Mouse (Mus musculus) midbrain, embryonic 16.5 days (tissue): ENCODE measurements at regions not wholly inside any gene's neighbourhood (a gene's known extent, or its start where the extent isn't known, plus 50 kb on each side); places are given as distances from the start of the nearest gene placed in this dataset.

ENCODE experiments used
- ATAC-seq: fragments of 200-750 bp; cut with Nextera tagmentation; 2 replicates; pipeline ENCODE4 v1.8.0; 2017; ENCODE audit warnings: moderate TSS enrichment
- H3K27ac ChIP-seq: fragments of 300-500 bp; sonication (generic); 2 replicates; pipeline ENCODE4 v1.5.1; 2014; ENCODE audit warnings: mild to moderate bottlenecking, low read length, mixed read lengths
- H3K27me3 ChIP-seq: fragments of 300-500 bp; sonication (generic); 2 replicates; pipeline ENCODE4 v1.6.1; 2014; ENCODE audit warnings: low read depth, low read length, mixed read lengths; ENCODE audit not compliant: control insufficient read depth, insufficient read depth
- H3K36me3 ChIP-seq: fragments of 300-500 bp; sonication (generic); 2 replicates; pipeline ENCODE4 v1.6.1; 2014; ENCODE audit warnings: mild to moderate bottlenecking, low read length, moderate library complexity, mixed read lengths; ENCODE audit not compliant: control insufficient read depth, insufficient read depth
- H3K4me1 ChIP-seq: fragments of 300-500 bp; sonication (generic); 2 replicates; pipeline ENCODE4 v1.6.1; 2014; ENCODE audit warnings: mild to moderate bottlenecking, low read length, mixed read lengths; ENCODE audit not compliant: control insufficient read depth, insufficient read depth
- H3K4me2 ChIP-seq: fragments of 300-500 bp; sonication (generic); 2 replicates; pipeline ENCODE4 v1.6.1; 2014; ENCODE audit warnings: mild to moderate bottlenecking, low read length, mixed read lengths
- H3K4me3 ChIP-seq: fragments of 300-500 bp; sonication (generic); 2 replicates; pipeline ENCODE4 v1.5.1; 2014; ENCODE audit warnings: low read depth, mild to moderate bottlenecking, low read length, moderate library complexity, mixed read lengths
- H3K9ac ChIP-seq: fragments of 300-500 bp; sonication (generic); 2 replicates; pipeline ENCODE4 v1.6.1; 2014; ENCODE audit warnings: low read depth, low read length, mixed read lengths
- H3K9me3 ChIP-seq: fragments of 300-500 bp; sonication (generic); replicated peaks from 2 replicates; pipeline ENCODE4 v1.6.1; 2014; ENCODE audit warnings: mild to moderate bottlenecking, low read length, mixed read lengths; ENCODE audit not compliant: control insufficient read depth, poor library complexity, severe bottlenecking
- WGBS: fragments of 180-500 bp; shearing (Covaris S2); extraction: QIAGEN DNeasy Blood & Tissue Kit; methylation state at CpG from one replicate; pipeline ENCODE4 v1.1.7; 2014; 5-methylcytosine and 5-hydroxymethylcytosine counted together

- no peaks in the 10 kb centered on the region for H3K36me3 ChIP-seq
- WGBS, result 84% methylated on average over 6 of the region's 6 CpGs
Observed at GRCm38 (mm10) chr9:115612908-115613307, 296.3 kb upstream of the Gadl1 start.

DNA sequence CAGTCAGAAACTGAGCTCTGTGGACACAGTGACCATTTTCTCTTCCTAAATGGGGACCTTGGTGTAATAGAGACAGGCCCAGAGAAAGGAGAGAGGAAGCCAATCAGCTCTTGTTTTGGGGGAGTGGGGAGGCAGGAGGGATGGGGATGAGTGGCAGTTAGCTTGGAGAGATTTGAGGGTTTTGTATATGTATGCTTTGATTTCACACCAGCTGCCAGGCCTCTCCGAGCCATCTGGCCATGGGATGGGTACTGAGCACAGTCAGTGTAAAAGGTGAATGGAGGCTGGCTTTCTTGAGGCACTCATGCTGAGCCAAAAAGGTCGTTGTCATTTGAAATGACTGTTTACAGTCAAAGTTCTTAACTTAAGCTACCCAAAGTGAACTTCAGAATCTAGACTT lies 295.2 kb upstream of the Gadl1 start:
- H3K9me3 ChIP-seq, result no peaks in the 10 kb centered on the region
- H3K36me3 ChIP-seq, result no peaks in the 10 kb centered on the region
- no peak overlapping the region for H3K27ac ChIP-seq
- H3K9ac ChIP-seq, result no peak overlapping the region
- H3K27me3 ChIP-seq, result no peaks in the 10 kb centered on the region
- H3K4me1 ChIP-seq, result no peaks in the 10 kb centered on the region
- ATAC-seq, result no peak
- H3K4me2 ChIP-seq, result no peak overlapping the region
- H3K4me3 ChIP-seq, result no peak overlapping the region
- WGBS, result 63% methylated on average over 2 of the region's 2 CpGs

More at GRCm38 (mm10) chr9:115612908-115613307, 296.3 kb upstream of the Gadl1 start:
- Histone ChIP-seq H3K9ac (no peak overlapping the region), H3K27ac (no peak overlapping the region), H3K4me1 (no peaks in the 10 kb centered on the region), H3K4me3 (no peak overlapping the region), H3K4me2 (no peak overlapping the region), H3K9me3 (no peaks in the 10 kb centered on the region), H3K27me3 (no peaks in the 10 kb centered on the region)
- ATAC-seq, result no peak

DNA sequence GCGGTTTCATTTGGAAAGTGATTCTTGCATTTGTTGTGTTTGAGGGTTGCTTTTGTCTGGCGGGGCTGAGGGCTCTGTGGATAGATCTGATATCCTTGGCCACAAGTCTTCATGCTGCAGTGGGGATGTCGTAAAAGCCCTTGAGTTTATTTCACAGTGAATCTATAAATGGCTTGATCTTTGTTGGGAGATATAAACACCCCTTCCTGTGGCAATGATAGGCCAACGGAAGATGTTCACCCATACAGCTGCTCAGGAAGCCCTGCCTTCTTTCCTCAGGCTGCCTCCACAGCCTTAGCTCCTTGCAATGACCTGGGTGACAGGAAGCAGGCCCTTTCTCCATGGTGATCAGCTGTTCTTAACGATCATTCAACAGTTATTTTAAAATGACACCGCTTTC lies 291.3 kb upstream of the Gadl1 start:
- no peak for ATAC-seq
- no peaks in the 10 kb centered on the region for H3K4me1 ChIP-seq
- H3K9ac ChIP-seq, result no peak overlapping the region
- H3K4me3 ChIP-seq, result no peak overlapping the region
- no peaks in the 10 kb centered on the region for H3K36me3 ChIP-seq
- 82% methylated on average over 6 of the region's 6 CpGs for WGBS
- no peak overlapping the region for H3K27ac ChIP-seq
- no peaks in the 10 kb centered on the region for H3K9me3 ChIP-seq
- no peaks in the 10 kb centered on the region for H3K27me3 ChIP-seq
- no peak overlapping the region for H3K4me2 ChIP-seq

- Histone ChIP-seq H3K36me3 (no peaks in the 10 kb centered on the region), H3K4me3 (no peak overlapping the region), H3K4me2 (no peak overlapping the region), H3K27ac (no peak overlapping the region), H3K9ac (no peak overlapping the region), H3K27me3 (no peaks in the 10 kb centered on the region), H3K4me1 (peaks cover 3% of the 10 kb centered on the region; the same call in 1 of the 2 replicates), H3K9me3 (no peaks in the 10 kb centered on the region)
- ATAC-seq, result no peak
- WGBS, result 62% methylated on average over 5 of the region's 5 CpGs
Observed at GRCm38 (mm10) chr9:115623948-115624347, 285.3 kb upstream of the Gadl1 start.

GRCm38 (mm10) chr9:115624721-115625496 lies 284.3 kb upstream of the Gadl1 start:
- Histone ChIP-seq H3K9me3 (no peaks in the 10 kb centered on the region), H3K36me3 (no peaks in the 10 kb centered on the region), H3K4me3 (no peak overlapping the region), H3K27ac (no peak overlapping the region), H3K4me1 (peaks cover 3% of the 10 kb centered on the region; the same call in 1 of the 2 replicates), H3K27me3 (no peaks in the 10 kb centered on the region), H3K4me2 (no peak overlapping the region), H3K9ac (no peak overlapping the region)
- WGBS, result 78% methylated on average over 15 of the region's 15 CpGs
- no peak for ATAC-seq

DNA sequence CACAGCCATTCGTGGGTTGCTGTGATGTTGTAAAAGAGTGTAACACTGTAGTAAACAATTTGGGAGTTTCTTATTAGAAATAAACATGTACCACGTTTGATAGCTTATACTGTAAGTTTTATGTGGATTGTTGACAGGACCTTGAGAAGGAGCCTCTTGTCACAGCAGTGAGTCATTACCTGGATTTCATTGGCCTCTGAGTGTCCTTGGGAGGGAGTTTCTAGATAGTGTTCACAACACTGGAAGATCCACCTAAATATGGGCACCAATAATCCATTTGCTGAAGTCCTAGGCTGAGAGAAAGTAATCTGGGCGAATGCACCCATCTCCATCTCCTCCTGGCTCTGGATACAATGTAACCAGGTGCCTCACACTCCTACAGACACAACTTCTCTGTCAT lies 281.7 kb upstream of the Gadl1 start:
- ATAC-seq, result no peak
- Histone ChIP-seq H3K36me3 (no peaks in the 10 kb centered on the region), H3K9ac (no peak overlapping the region), H3K4me1 (peaks cover 3% of the 10 kb centered on the region; the same call in 1 of the 2 replicates), H3K4me3 (no peak overlapping the region), H3K4me2 (no peak overlapping the region), H3K27me3 (no peaks in the 10 kb centered on the region), H3K27ac (no peak overlapping the region), H3K9me3 (no peaks in the 10 kb centered on the region)
- 85% methylated on average over 3 of the region's 3 CpGs for whole genome bisulfite sequencing

GRCm38 (mm10) chr9:115637114-115637513 lies 272.1 kb upstream of the Gadl1 start:
- Histone ChIP-seq H3K4me1 (no peaks in the 10 kb centered on the region), H3K9ac (no peak overlapping the region), H3K27me3 (no peaks in the 10 kb centered on the region), H3K36me3 (no peaks in the 10 kb centered on the region), H3K4me2 (no peak overlapping the region), H3K9me3 (no peaks in the 10 kb centered on the region), H3K27ac (no peak overlapping the region), H3K4me3 (no peak overlapping the region)
- WGBS, result 89% methylated on average over 6 of the region's 6 CpGs
- no peak for ATAC-seq

- no peak for ATAC-seq
- H3K9me3 ChIP-seq, result no peaks in the 10 kb centered on the region
- no peak overlapping the region for H3K9ac ChIP-seq
- no peaks in the 10 kb centered on the region for H3K36me3 ChIP-seq
- no peak overlapping the region for H3K4me2 ChIP-seq
- no peak overlapping the region for H3K4me3 ChIP-seq
- 98% methylated on average over 2 of the region's 2 CpGs for WGBS
- no peak overlapping the region for H3K27ac ChIP-seq
- no peaks in the 10 kb centered on the region for H3K27me3 ChIP-seq
- no peaks in the 10 kb centered on the region for H3K4me1 ChIP-seq
Observed at GRCm38 (mm10) chr9:115640781-115641180, 268.5 kb upstream of the Gadl1 start.

DNA sequence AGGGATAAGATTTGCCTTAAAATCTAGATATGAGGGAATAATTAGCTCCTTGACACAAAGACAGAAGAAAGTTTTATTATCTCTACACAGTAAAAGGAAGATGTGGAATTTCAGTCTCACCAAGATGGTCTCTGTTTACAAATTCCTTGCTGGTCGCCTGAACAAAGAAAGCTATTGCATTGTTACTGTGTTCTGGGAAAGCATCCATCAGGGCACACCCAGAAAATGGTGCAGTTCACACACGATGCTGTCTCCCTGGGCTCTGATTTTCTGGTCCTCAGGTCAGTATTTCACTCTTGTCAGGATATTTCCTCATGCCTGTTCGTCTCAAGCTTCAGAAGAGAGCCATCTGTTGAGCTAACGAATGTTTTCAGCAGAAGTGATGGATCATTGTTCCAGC lies 267.2 kb upstream of the Gadl1 start:
- no peak for ATAC-seq
- 43% methylated on average over 4 of the region's 4 CpGs for WGBS
- no peaks in the 10 kb centered on the region for H3K9me3 ChIP-seq

More for the DNA sequence above, 267.2 kb upstream of the Gadl1 start:
- H3K27me3 ChIP-seq, result no peaks in the 10 kb centered on the region
- H3K4me2 ChIP-seq, result no peak overlapping the region
- H3K4me1 ChIP-seq, result no peaks in the 10 kb centered on the region
- no peak overlapping the region for H3K27ac ChIP-seq
- no peak overlapping the region for H3K4me3 ChIP-seq
- H3K9ac ChIP-seq, result no peak overlapping the region
- no peaks in the 10 kb centered on the region for H3K36me3 ChIP-seq
